Mouse (Mus musculus) mouse embryonic stem cell (cell line): Measurements from ENCODE around the gene Epo.

ENCODE experiments used
- in situ Hi-C, 2 experiments: fragments of 300-500 bp; cut with MboI; formaldehyde crosslinking; loops; 1 replicate in 1 of 2; 3 replicates in 1 of 2; pipeline ENCODE4 v1.14.3; 2019 to 2020; ENCODE audit warnings: low sequenced_read_pairs in 2 of 2, low pct_unique_long_range_greater_than_20kb in 1 of 2, mixed read lengths in 1 of 2; ENCODE audit not compliant: unreplicated experiment in 1 of 2

The Epo gene

DNA sequence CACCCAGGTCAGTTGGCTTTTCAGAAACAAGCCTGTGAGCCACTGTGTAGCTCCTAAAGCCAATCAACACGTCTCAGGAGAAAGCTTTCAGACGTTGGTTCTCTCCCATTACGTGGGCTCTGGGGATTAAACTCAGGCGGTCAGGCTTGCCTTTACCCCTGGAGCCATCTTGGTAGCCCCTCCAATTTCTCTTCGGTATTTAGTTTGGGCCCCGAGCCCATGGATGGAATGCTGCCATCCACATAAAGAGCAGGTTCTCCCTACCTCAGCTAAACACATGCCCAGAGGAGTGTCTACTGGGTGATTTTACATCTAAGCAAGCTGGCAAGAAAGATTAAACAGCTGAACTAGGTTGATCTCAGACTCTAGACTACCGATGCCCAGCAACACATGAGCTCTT is 32.9 kb downstream of the Epo start:
- in situ Hi-C loops: no loop called here

DNA sequence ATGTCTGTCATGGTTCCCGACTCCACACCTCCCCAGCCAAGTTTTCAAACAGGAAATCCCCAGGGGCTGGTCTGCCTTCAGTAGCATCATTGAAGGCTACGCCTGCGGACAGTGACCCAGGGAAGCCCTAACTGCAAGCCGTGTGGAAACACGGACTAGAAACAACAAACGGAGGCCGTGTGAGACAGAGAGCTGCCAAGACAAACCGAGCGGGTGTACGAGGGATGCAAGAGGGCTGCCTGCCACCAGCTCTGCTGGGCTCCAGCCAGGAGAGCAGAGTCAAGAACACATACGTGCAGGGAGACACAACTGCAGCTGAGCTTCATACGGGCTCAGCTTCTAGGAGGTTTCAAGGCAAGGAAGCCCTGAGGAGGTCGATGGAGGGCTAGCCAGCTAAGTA is 39.2 kb downstream of the Epo start:
- in situ Hi-C loops: no loop called here

DNA sequence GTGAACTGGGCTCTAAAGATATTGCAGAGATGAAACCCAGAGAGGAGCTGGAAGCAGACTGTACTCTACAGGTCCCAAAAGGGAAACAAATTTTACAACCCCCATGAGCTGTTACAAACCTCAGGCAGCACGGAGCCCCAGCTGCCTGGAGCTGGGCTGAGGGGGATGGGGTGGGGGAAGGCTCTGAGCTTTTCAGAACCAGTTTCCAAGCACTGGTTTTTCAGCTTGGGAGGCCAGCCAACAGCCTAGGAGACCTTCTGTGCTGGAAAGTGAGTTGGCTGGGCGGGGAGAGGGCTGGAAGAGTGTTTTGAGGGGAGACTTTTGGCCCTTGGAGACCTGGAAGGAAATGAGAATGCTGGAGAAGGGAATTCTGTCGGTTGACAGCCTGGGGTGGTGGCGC is 41.5 kb downstream of the Epo start:
- in situ Hi-C loops: no loop called here

DNA sequence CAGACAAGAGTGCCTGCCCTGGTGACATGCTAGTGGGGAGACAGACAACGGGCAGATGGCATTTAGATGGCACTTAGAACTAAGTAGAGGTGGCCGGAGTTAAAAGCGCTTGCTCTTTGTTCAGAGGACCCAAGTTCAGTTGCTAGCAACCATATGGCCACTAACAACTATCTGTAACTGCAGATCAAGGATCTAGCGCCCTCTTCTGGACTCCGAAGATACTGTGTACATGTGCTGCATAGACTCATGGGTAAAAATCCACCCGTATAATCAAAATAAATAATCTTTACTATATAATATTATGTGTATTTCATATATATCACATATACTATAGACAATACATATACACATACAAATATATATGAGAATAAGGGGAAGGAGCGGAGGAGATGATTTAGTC is 45.4 kb downstream of the Epo start:
- in situ Hi-C loops: no loop called here

DNA sequence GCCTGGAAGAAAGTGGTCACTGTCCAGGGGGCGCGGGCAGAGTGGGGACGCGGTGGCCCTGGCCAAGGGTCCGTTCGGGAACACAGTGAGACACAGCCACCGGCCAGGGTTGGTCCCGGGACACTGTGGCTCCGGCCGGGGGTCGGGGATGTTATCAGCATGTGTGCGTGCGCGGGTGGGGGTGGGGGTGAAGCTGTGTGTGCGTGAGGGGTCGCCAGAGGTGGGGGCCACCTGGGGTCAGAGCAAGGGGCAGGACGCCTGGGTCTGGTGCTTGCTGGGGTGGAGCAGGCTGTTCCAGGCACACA is 47.2 kb downstream of the Epo start:
- in situ Hi-C loops: no loop called here

DNA sequence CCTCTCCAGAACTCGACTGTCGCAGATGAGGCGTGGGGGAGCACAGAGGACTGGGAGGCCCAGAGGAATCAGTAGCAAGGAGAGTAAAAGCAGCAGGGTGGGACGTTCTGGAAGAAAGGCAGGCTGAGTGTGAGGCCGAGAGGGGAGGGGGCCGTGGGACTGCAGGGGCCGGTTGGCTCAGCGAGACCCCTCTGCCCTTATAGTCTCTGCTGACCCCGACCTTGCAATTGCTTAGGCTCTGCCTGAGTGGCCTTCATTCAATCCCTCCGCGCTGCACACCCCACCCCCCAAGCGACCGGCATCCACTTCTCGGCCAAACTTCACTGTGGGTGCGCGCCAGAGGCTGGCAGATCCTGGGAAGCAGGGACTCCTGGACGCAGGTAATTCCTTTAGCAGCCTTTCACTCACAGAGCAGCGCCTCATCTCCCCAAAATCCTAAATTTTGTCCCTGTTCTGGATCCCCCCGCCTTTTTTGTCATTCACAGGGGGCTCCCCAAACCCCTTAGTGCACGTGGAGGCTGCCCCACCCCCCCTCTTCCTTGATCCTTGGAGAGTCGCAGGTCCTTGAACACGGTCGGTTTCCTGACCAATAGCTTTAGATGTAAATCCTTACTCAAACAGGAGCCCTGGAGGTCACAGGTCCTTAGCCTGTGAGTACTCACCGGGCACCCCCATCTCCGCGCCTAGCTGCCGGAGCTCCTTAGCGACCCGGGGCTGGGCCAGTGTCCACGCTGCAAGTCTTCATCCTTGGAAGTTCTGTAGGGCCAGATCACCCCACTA is 47.8 kb downstream of the Epo start:
- in situ Hi-C loops: no loop called here

- in situ Hi-C loops: no loop called here
Observed at GRCm38 (mm10) chr5:137481897-137482296, 51.1 kb downstream of the Epo start.

- in situ Hi-C loops: no loop called here
Observed at GRCm38 (mm10) chr5:137481138-137481537, 51.9 kb downstream of the Epo start.

GRCm38 (mm10) chr5:137476964-137477363 is 56.1 kb downstream of the Epo start, which contains the start of gene Zan:
Gene Zan, minus strand, starts transcription at chr5:137477064.
- in situ Hi-C loops: no loop called here

DNA sequence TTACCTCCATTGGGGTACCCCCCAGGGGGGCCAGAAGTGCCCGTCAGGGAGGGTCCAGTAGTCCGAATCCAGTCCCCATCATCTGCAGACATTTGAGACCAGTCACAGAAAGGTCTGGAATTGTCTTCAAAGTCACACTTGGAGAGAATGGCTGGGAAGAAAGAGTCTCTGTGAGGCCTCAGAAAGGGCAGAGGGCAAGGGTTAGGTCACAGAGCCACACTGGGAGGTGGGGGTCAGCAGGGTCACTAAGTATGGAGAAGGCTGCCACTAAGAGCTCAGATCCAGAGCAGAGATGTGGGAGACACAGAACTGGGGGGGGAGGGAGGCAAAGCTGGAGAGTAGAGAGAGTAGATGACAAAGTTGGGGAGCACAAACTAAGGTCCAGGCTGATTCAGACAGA is 58.7 kb downstream of the Epo start:
- in situ Hi-C loops: no loop called here

DNA sequence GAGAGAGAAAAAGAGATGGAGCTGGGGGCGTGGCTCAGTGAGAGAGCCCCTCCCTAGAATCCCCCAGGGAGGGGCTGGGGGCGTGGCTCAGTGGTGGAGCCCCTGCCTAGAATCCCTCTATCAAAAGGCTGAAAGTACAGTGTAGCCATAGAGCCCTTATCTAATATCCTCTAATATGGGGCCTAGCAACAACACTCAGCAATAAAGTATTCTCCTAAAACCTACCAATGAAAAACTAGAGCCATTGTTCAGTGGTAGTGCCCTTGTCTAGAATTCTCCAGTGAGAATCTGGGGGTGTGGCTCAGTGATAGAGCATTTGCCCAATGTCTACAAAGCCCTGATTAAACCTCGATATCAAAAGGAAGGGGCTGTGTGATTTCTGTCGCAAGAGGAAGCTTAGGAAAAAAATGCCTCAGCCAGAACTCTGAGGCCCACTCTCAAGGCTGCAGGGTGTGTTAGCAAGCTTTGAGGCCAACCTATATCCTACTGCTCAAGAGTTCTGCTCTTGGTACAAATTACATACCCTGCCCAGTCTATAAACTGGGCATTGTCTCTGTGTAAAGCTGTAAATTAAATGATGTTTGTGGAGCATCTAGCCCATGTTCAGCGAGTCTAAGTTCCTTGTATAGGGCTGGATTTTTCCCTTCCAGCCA is 60.7 kb downstream of the Epo start:
- in situ Hi-C loops: no loop called here

DNA sequence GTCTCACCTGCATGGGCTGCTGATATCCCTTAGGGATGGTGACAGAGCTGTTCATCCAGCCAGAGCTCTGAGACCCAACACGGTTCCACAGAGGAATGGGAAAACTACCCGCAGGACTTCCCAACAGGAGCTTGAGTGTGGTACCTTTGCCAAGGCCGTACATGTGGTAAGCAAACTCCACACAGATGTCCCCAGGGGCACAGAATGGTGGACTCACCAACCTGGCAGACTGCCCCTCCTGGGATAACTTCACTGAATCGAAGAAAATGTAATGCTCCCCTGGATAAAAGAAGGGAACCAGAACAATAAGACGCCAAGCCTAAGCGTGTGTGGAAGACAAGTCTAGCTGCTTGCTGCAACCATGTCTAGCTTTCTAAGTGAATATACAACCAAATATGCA is 66.1 kb downstream of the Epo start:
- in situ Hi-C loops: no loop called here

DNA sequence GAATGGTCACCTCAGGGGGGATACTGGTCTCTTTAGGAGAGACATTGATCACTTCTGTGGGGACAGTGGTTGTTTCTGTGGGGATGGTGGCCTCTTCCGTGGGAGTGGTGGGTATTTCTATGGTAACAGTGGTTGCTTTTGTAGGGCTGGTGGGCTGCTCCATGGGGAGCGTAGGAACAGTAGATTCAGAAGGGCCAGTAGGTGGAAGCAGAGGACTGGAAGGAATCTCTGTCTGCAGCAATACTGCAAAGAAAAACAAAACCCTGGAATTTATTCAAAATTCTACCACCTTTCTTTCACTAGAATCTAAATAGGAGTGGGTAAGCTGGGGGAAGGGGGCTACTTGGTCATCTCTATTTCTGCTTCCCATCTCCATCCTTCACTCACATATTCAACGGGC is 68.0 kb downstream of the Epo start:
- in situ Hi-C loops: no loop called here

GRCm38 (mm10) chr5:137455866-137456591 is 77.0 kb downstream of the Epo start:
- in situ Hi-C loops: no loop called here

- in situ Hi-C loops: no loop called here
Observed at GRCm38 (mm10) chr5:137455206-137455605, 77.8 kb downstream of the Epo start.

DNA sequence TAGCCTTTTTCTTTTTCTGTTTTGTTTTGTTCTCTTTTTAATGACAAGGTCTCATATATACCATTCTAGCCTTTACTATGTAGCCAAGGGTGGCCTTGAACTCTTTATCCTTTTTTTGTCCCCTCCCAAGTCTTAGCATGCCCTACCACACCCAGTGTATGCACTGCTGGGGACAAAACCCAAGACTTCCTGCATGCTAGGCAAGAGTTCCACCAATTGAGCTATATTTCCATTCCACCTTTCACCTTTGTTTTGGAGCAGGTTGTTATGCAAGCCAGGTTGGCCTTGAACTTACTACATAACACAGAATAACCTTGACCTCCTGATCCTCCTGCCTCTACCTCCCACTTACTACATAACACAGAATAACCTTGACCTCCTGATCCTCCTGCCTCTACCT is 87.5 kb downstream of the Epo start:
- in situ Hi-C loops: no loop called here

GRCm38 (mm10) chr5:137440216-137440855 is 92.7 kb downstream of the Epo start:
- in situ Hi-C loops: no loop called here

GRCm38 (mm10) chr5:137433889-137434288 is 99.2 kb downstream of the Epo start:
- in situ Hi-C loops: no loop called here
